Mouse (Mus musculus): ENCODE results near the gene Glb1.

- TF ChIP-seq POLR2A (IDR thresholded peaks at IDR 0.05; ENCODE audit: low read depth, low read length), result no peak
- no peak for TF ChIP-seq CTCF (conservative IDR thresholded peaks at IDR 0.05; ENCODE audit: insufficient read depth, insufficient read length, low read depth, low read length)
These were observed 95.6 kb downstream of the Glb1 start for GRCm38 (mm10) chr9:114496469-114496868.

Measured in kidney, adult 2 months (tissue).